11 mouse cellular contexts compared by ENCODE assay signal in genomic region chr10:122858904-122859641, GRCm38 (mm10).
DNase-seq lines count a peak whose midpoint lies in the region; ATAC-seq and TF ChIP-seq lines count a peak whose summit lies in the region.
"Had no signal": no experiment of that assay in that cellular context is flagged by ENCODE, and none has a peak within 500 bp of the region (broad histone marks: within the 10 kb centered on the region; RNA-seq: fewer than 3 reads in every experiment).

No protein-coding gene starts in this region.

- no peak for TF ChIP-seq CTCF in hindbrain, postnatal 0 days (IDR thresholded peaks at IDR 0.05; ENCODE audit: low read depth)
- TF ChIP-seq CTCF in stomach, postnatal 0 days (IDR thresholded peaks at IDR 0.05; ENCODE audit: low read depth): no peak

- H3K4me2 ChIP-seq in hindbrain, postnatal 0 days (ENCODE audit: low read depth, low read length): no peak overlapping the region
- H3K4me2 ChIP-seq in hindbrain, embryonic 14.5 days (replicated peaks): no peak overlapping the region
- H3K4me2 ChIP-seq in lung, embryonic 16.5 days (ENCODE audit: low read depth, low read length): no peak overlapping the region
- no peak overlapping the region for H3K4me2 ChIP-seq in stomach, postnatal 0 days (replicated peaks; ENCODE audit: low read depth)

- no peak for ATAC-seq in hindbrain, postnatal 0 days
- ATAC-seq in hindbrain, embryonic 14.5 days (ENCODE audit: low FRiP score): no peak
- peak; percentile 75 for ATAC-seq in lung, embryonic 16.5 days (ENCODE audit: low read depth)
- ATAC-seq in stomach, postnatal 0 days (ENCODE audit: low FRiP score, low TSS enrichment): peak; percentile 46
- ATAC-seq: forebrain, embryonic 14.5 days had no signal

- no peaks in the 10 kb centered on the region for H3K4me1 ChIP-seq in hindbrain, postnatal 0 days (ENCODE audit: insufficient read depth, low read length)
- 0 out of 2 replicates have a peak, but pooled peaks cover 8% of the 10 kb centered on the region for H3K4me1 ChIP-seq in hindbrain, embryonic 14.5 days (replicated peaks; ENCODE audit: control insufficient read depth, insufficient read depth, low read length)
- peaks cover 30% of the 10 kb centered on the region for H3K4me1 ChIP-seq in lung, embryonic 16.5 days (replicated peaks; ENCODE audit: control insufficient read depth, insufficient read depth, low read length)
- peaks cover 30% of the 10 kb centered on the region for H3K4me1 ChIP-seq in limb, embryonic 10.5 days
- no peaks in the 10 kb centered on the region for H3K4me1 ChIP-seq in stomach, postnatal 0 days (replicated peaks; ENCODE audit: control insufficient read depth, insufficient read depth)

- no peaks in the 10 kb centered on the region for H3K9me3 ChIP-seq in hindbrain, postnatal 0 days (ENCODE audit: low read length)
- H3K9me3 ChIP-seq in hindbrain, embryonic 14.5 days (ENCODE audit: control insufficient read depth, low read length): no peaks in the 10 kb centered on the region
- no peaks in the 10 kb centered on the region for H3K9me3 ChIP-seq in lung, embryonic 16.5 days (ENCODE audit: control insufficient read depth, low read length)
- no peaks in the 10 kb centered on the region for H3K9me3 ChIP-seq in limb, embryonic 10.5 days (replicated peaks)
- no peaks in the 10 kb centered on the region for H3K9me3 ChIP-seq in stomach, postnatal 0 days (ENCODE audit: control insufficient read depth, low read length)

- 78% methylated on average over 8 of the region's 8 CpGs for WGBS in hindbrain, postnatal 0 days
- WGBS in hindbrain, embryonic 14.5 days: 79% methylated on average over 8 of the region's 8 CpGs
- WGBS in lung, embryonic 16.5 days: 48% methylated on average over 8 of the region's 8 CpGs
- 85% methylated on average over 8 of the region's 8 CpGs for WGBS in limb, embryonic 10.5 days
- WGBS in stomach, postnatal 0 days: 69% methylated on average over 8 of the region's 8 CpGs

- no peaks in the 10 kb centered on the region for H3K36me3 ChIP-seq in hindbrain, postnatal 0 days (ENCODE audit: insufficient read depth, low read length)
- no peaks in the 10 kb centered on the region for H3K36me3 ChIP-seq in hindbrain, embryonic 14.5 days (replicated peaks; ENCODE audit: control insufficient read depth, insufficient read depth)
- H3K36me3 ChIP-seq in lung, embryonic 16.5 days (ENCODE audit: control insufficient read depth, insufficient read depth, low read length): no peaks in the 10 kb centered on the region
- no peaks in the 10 kb centered on the region for H3K36me3 ChIP-seq in limb, embryonic 10.5 days
- no peaks in the 10 kb centered on the region for H3K36me3 ChIP-seq in stomach, postnatal 0 days (ENCODE audit: control insufficient read depth, insufficient read depth, low read length)

- H3K4me3 ChIP-seq in hindbrain, postnatal 0 days (ENCODE audit: low read length): no peak overlapping the region
- no peak overlapping the region for H3K4me3 ChIP-seq in hindbrain, embryonic 14.5 days (replicated peaks; ENCODE audit: low read length)
- H3K4me3 ChIP-seq in lung, embryonic 16.5 days (ENCODE audit: low read length): no peak overlapping the region
- H3K4me3 ChIP-seq in limb, embryonic 10.5 days: no peak overlapping the region
- H3K4me3 ChIP-seq in stomach, postnatal 0 days (ENCODE audit: low read depth, low read length): no peak overlapping the region
- H3K4me3 ChIP-seq: myocyte had no signal

- H3K27ac ChIP-seq in hindbrain, postnatal 0 days: peak overlapping the region; percentile 45; the same call in 1 of the 2 replicates
- no peak overlapping the region for H3K27ac ChIP-seq in hindbrain, embryonic 14.5 days
- peak overlapping the region; percentile 90 for H3K27ac ChIP-seq in lung, embryonic 16.5 days (ENCODE audit: low read length)
- H3K27ac ChIP-seq in limb, embryonic 10.5 days: 0 out of 2 replicates have a peak overlapping the region, but pooled peaks have one; percentile 1
- H3K27ac ChIP-seq in stomach, postnatal 0 days (replicated peaks): peak overlapping the region; percentile 70

- no peak overlapping the region for H3K9ac ChIP-seq in hindbrain, postnatal 0 days (replicated peaks; ENCODE audit: low read length)
- no peak overlapping the region for H3K9ac ChIP-seq in hindbrain, embryonic 14.5 days
- no peak overlapping the region for H3K9ac ChIP-seq in lung, embryonic 16.5 days (ENCODE audit: low read length)
- H3K9ac ChIP-seq in stomach, postnatal 0 days (ENCODE audit: low read length): no peak overlapping the region

- no peaks in the 10 kb centered on the region for H3K27me3 ChIP-seq in hindbrain, postnatal 0 days (ENCODE audit: insufficient read depth, low read length)
- no peaks in the 10 kb centered on the region for H3K27me3 ChIP-seq in hindbrain, embryonic 14.5 days (ENCODE audit: control insufficient read depth, insufficient read depth, low read length)
- H3K27me3 ChIP-seq in lung, embryonic 16.5 days (ENCODE audit: control insufficient read depth, insufficient read depth, low read depth, low read length): no peaks in the 10 kb centered on the region
- H3K27me3 ChIP-seq in limb, embryonic 10.5 days (ENCODE audit: low read depth, poor library complexity, severe bottlenecking): no peaks in the 10 kb centered on the region
- no peaks in the 10 kb centered on the region for H3K27me3 ChIP-seq in stomach, postnatal 0 days (ENCODE audit: control insufficient read depth, insufficient read depth, low read length)

- no peak for TF ChIP-seq EP300 in stomach, postnatal 0 days (optimal IDR thresholded peaks at IDR 0.05)

- no peak for DNase-seq in hindbrain, postnatal 0 days (ENCODE audit: low spot score)
- DNase-seq in hindbrain, embryonic 14.5 days (ENCODE audit: low spot score): no peak
- DNase-seq in lung, adult 18-20 months: no peak
- no peak for DNase-seq in limb, embryonic 10.5 days (ENCODE audit: low spot score)
- DNase-seq in stomach, postnatal 0 days (ENCODE audit: low spot score): no peak
- DNase-seq in gastrocnemius, postnatal 10 days: no peak
- DNase-seq: cerebellum, adult 2 months; thymus, postnatal 4 days had no signal

Comparison
In these comparisons a context has a peak if more than half of its experiments do, and no peak if none do; other contexts are left out.
1. ATAC-seq: peak in lung, embryonic 16.5 days (single experiment) and stomach, postnatal 0 days (single experiment); none in hindbrain, postnatal 0 days (single experiment) and hindbrain, embryonic 14.5 days (single experiment).